Mouse (Mus musculus) megakaryocyte, embryonic 14.5 days (primary cell): ENCODE results near the gene Mpped1. TPM values are rescaled to one million over a fixed set of nuclear protein-coding genes. Genes with fewer than 3 reads are reported as not detected.

Experiments
- H3K27me3 ChIP-seq: replicated peaks from 2 replicates; pipeline ENCODE3; 2012; ENCODE audit warnings: inconsistent platforms
- H3K36me3 ChIP-seq: replicated peaks from 2 replicates; pipeline ENCODE3; 2012; ENCODE audit warnings: low read length, inconsistent platforms, mixed read lengths
- H3K4me1 ChIP-seq: 2 replicates; pipeline ENCODE4 v1.6.1; 2012; ENCODE audit warnings: inconsistent platforms
- H3K4me3 ChIP-seq: replicated peaks from 2 replicates; pipeline ENCODE3; 2012; ENCODE audit warnings: moderate library complexity, mild to moderate bottlenecking, inconsistent platforms
- H3K9me3 ChIP-seq: 2 replicates; pipeline ENCODE4 v1.6.1; 2012; ENCODE audit warnings: inconsistent platforms
- FLI1 ChIP-seq: IDR thresholded peaks from 2 replicates; pipeline ENCODE4 v1.6.1; 2012; ENCODE audit warnings: low read length, inconsistent platforms, mixed read lengths
- GATA1 ChIP-seq: IDR thresholded peaks from 3 replicates; pipeline ENCODE4 v1.6.1; 2012; ENCODE audit warnings: mixed read lengths, low read length, inconsistent platforms, borderline replicate concordance
- polyA plus RNA-seq: library from polyadenylated mRNA; stranded (reverse); fragments of >175 nt; gene quantifications from 2 replicates; pipeline ENCODE4 v1.2.3, GENCODE M21; 2012; ENCODE audit warnings: low replicate concordance; ENCODE audit not compliant: insufficient read depth

Gene Mpped1
- polyA plus RNA-seq, 1 experiment: not detected

- Histone ChIP-seq H3K4me3 (no peak overlapping the region), H3K27me3 (peaks cover 28% of the 10 kb centered on the region)
- TF ChIP-seq FLI1: no peak
- no peak for TF ChIP-seq GATA1
Measured at GRCm38 (mm10) chr15:83842419-83842818, 63.2 kb downstream of the Mpped1 start.

GRCm38 (mm10) chr15:83842915-83843789 lies 63.9 kb downstream of the Mpped1 start:
- Histone ChIP-seq H3K4me1 (no peaks in the 10 kb centered on the region), H3K27me3 (peaks cover 27% of the 10 kb centered on the region), H3K9me3 (no peaks in the 10 kb centered on the region), H3K4me3 (no peak overlapping the region), H3K36me3 (no peaks in the 10 kb centered on the region)
- no peak for TF ChIP-seq GATA1
- no peak for TF ChIP-seq FLI1

More at GRCm38 (mm10) chr15:83842419-83842818, 63.2 kb downstream of the Mpped1 start:
- no peaks in the 10 kb centered on the region for H3K4me1 ChIP-seq
- H3K9me3 ChIP-seq: no peaks in the 10 kb centered on the region
- no peaks in the 10 kb centered on the region for H3K36me3 ChIP-seq

GRCm38 (mm10) chr15:83845734-83846133 lies 66.5 kb downstream of the Mpped1 start:
- TF ChIP-seq GATA1 (no peak), FLI1 (no peak)
- H3K4me3 ChIP-seq: no peak overlapping the region
- no peaks in the 10 kb centered on the region for H3K9me3 ChIP-seq
- peaks cover 24% of the 10 kb centered on the region for H3K27me3 ChIP-seq
- H3K36me3 ChIP-seq: no peaks in the 10 kb centered on the region
- no peaks in the 10 kb centered on the region for H3K4me1 ChIP-seq

GRCm38 (mm10) chr15:83846592-83846991 lies 67.3 kb downstream of the Mpped1 start:
- H3K27me3 ChIP-seq: peaks cover 29% of the 10 kb centered on the region
- H3K9me3 ChIP-seq: no peaks in the 10 kb centered on the region
- no peak for TF ChIP-seq GATA1
- TF ChIP-seq FLI1: no peak
- no peaks in the 10 kb centered on the region for H3K36me3 ChIP-seq
- H3K4me3 ChIP-seq: no peak overlapping the region
- H3K4me1 ChIP-seq: no peaks in the 10 kb centered on the region

GRCm38 (mm10) chr15:83847512-83847911 lies 68.2 kb downstream of the Mpped1 start:
- no peak for TF ChIP-seq GATA1
- no peak for TF ChIP-seq FLI1
- H3K4me3 ChIP-seq: no peak overlapping the region
- H3K36me3 ChIP-seq: no peaks in the 10 kb centered on the region
- no peaks in the 10 kb centered on the region for H3K9me3 ChIP-seq
- peaks cover 27% of the 10 kb centered on the region for H3K27me3 ChIP-seq
- no peaks in the 10 kb centered on the region for H3K4me1 ChIP-seq

- peaks cover 24% of the 10 kb centered on the region for H3K27me3 ChIP-seq
- no peaks in the 10 kb centered on the region for H3K9me3 ChIP-seq
- TF ChIP-seq FLI1 (no peak), GATA1 (no peak)
- H3K36me3 ChIP-seq: no peaks in the 10 kb centered on the region
- H3K4me1 ChIP-seq: no peaks in the 10 kb centered on the region
- H3K4me3 ChIP-seq: no peak overlapping the region
Measured at GRCm38 (mm10) chr15:83848193-83848592, 68.9 kb downstream of the Mpped1 start.

GRCm38 (mm10) chr15:83853400-83853811 lies 74.1 kb downstream of the Mpped1 start:
- TF ChIP-seq GATA1 (no peak), FLI1 (no peak)
- Histone ChIP-seq H3K4me3 (no peak overlapping the region), H3K4me1 (no peaks in the 10 kb centered on the region; the same call in 1 of the 2 replicates), H3K9me3 (no peaks in the 10 kb centered on the region), H3K36me3 (no peaks in the 10 kb centered on the region), H3K27me3 (peaks cover 10% of the 10 kb centered on the region)

GRCm38 (mm10) chr15:83857129-83857528 lies 77.9 kb downstream of the Mpped1 start:
- TF ChIP-seq GATA1: no peak
- no peak for TF ChIP-seq FLI1
- Histone ChIP-seq H3K36me3 (no peaks in the 10 kb centered on the region), H3K9me3 (0 out of 2 replicates have a peak, but pooled peaks cover 4% of the 10 kb centered on the region), H3K4me1 (no peaks in the 10 kb centered on the region; the same call in 1 of the 2 replicates), H3K4me3 (no peak overlapping the region), H3K27me3 (peaks cover 2% of the 10 kb centered on the region)

- Histone ChIP-seq H3K27me3 (peaks cover 12% of the 10 kb centered on the region), H3K9me3 (no peaks in the 10 kb centered on the region), H3K4me1 (no peaks in the 10 kb centered on the region), H3K36me3 (no peaks in the 10 kb centered on the region), H3K4me3 (no peak overlapping the region)
- TF ChIP-seq FLI1 (no peak), GATA1 (no peak)
Measured at GRCm38 (mm10) chr15:83865626-83866025, 86.4 kb downstream of the Mpped1 start.

- Histone ChIP-seq H3K4me3 (no peak overlapping the region), H3K9me3 (no peaks in the 10 kb centered on the region), H3K4me1 (no peaks in the 10 kb centered on the region), H3K36me3 (no peaks in the 10 kb centered on the region), H3K27me3 (peaks cover 25% of the 10 kb centered on the region)
- no peak for TF ChIP-seq FLI1
- TF ChIP-seq GATA1: no peak
Measured at GRCm38 (mm10) chr15:83870936-83871335, 91.7 kb downstream of the Mpped1 start.
